Mouse (Mus musculus) liver, adult 2 months (tissue): ENCODE data around the gene Zfyve1.

ENCODE experiments used
- CTCF ChIP-seq: fragments of 200-500 bp; IDR thresholded peaks from 2 replicates; pipeline ENCODE4 v1.5.1; 2011; ENCODE audit warnings: low read depth, low read length, control low read depth
- POLR2A ChIP-seq: fragments of 200-500 bp; IDR thresholded peaks from 2 replicates; pipeline ENCODE4 v1.6.1; 2011; ENCODE audit warnings: low read length, control low read depth; ENCODE audit not compliant: insufficient read depth; ENCODE audit errors: extremely low read depth

- no peak for TF ChIP-seq CTCF
- no peak for TF ChIP-seq POLR2A
Measured at GRCm38 (mm10) chr12:83514216-83514615, 82.8 kb downstream of the Zfyve1 start.
